Mouse (Mus musculus) heart, adult 2 months (tissue): ENCODE measurements around the gene Nxpe4. TPM values are rescaled to one million over a fixed set of nuclear protein-coding genes. Genes with fewer than 3 reads are reported as not detected.

ENCODE experiments used
- DNase-seq, 2 experiments: peaks; one replicate each; pipeline ENCODE4 v3.0.0; 2021
- H3K27ac ChIP-seq: fragments of 200-600 bp; 2 replicates; pipeline ENCODE4 v1.8.1; 2022
- H3K27me3 ChIP-seq: fragments of 200-500 bp; 2 replicates; pipeline ENCODE4 v1.6.1; 2012; ENCODE audit warnings: mild to moderate bottlenecking, low read length, inconsistent platforms, mixed read lengths; ENCODE audit not compliant: control insufficient read depth, insufficient read depth
- H3K36me3 ChIP-seq: fragments of 200-500 bp; 2 replicates; pipeline ENCODE4 v1.6.1; 2012; ENCODE audit warnings: low read length, inconsistent platforms; ENCODE audit not compliant: control insufficient read depth, insufficient read depth
- H3K4me1 ChIP-seq: fragments of 200-500 bp; 2 replicates; pipeline ENCODE4 v1.6.1; 2011; ENCODE audit warnings: low read length; ENCODE audit not compliant: control insufficient read depth, insufficient read depth
- H3K4me3 ChIP-seq: fragments of 200-600 bp; 2 replicates; pipeline ENCODE4 v1.8.1; 2022
- H3K79me2 ChIP-seq: fragments of 200-500 bp; replicated peaks from 2 replicates; pipeline ENCODE4 v1.6.1; 2012; ENCODE audit warnings: mild to moderate bottlenecking, inconsistent platforms, low read length, moderate library complexity, mixed read lengths; ENCODE audit not compliant: control insufficient read depth, insufficient read depth
- H3K9ac ChIP-seq: fragments of 200-500 bp; 2 replicates; pipeline ENCODE4 v1.6.1; 2012; ENCODE audit warnings: low read depth, mild to moderate bottlenecking, control low read depth, inconsistent platforms, low read length, mixed read lengths
- CTCF ChIP-seq: fragments of 200-600 bp; IDR thresholded peaks from 2 replicates; pipeline ENCODE4 v1.8.1; 2022; ENCODE audit warnings: antibody characterized with exemption, mild to moderate bottlenecking, moderate library complexity
- EP300 ChIP-seq: fragments of 200-500 bp; IDR thresholded peaks from 2 replicates; pipeline ENCODE4 v1.6.1; 2011; ENCODE audit warnings: low read depth, low read length, control low read depth; ENCODE audit not compliant: insufficient read depth
- POLR2A ChIP-seq: fragments of 200-500 bp; IDR thresholded peaks from 2 replicates; pipeline ENCODE4 v1.6.1; 2011; ENCODE audit warnings: mild to moderate bottlenecking, low read depth, low read length, control low read depth; ENCODE audit not compliant: insufficient read depth
- WGBS: fragments of 180-500 bp; shearing (Covaris S2); methylation state at CpG from one replicate; pipeline ENCODE4 v1.1.7; 2018; 5-methylcytosine and 5-hydroxymethylcytosine counted together
- intact Hi-C: fragments of 180-260 bp; cut with DNase I; formaldehyde crosslinking; loops from one replicate; pipeline ENCODE4 v1.15.1; 2025
- polyA plus RNA-seq: library from polyadenylated mRNA; depleted of rRNA; stranded (reverse); fragments of >200 nt; gene quantifications from 2 replicates; pipeline ENCODE4 v1.2.3, GENCODE M21; 2012
- total RNA-seq, 2 experiments: library from RNA; stranded (reverse); gene quantifications; 2 replicates each; pipeline ENCODE4 v1.2.3; 2021

Gene Nxpe4
- total and polyA plus RNA-seq, 3 experiments = 2.9 to 7.8 (median 6.5) TPM

DNA sequence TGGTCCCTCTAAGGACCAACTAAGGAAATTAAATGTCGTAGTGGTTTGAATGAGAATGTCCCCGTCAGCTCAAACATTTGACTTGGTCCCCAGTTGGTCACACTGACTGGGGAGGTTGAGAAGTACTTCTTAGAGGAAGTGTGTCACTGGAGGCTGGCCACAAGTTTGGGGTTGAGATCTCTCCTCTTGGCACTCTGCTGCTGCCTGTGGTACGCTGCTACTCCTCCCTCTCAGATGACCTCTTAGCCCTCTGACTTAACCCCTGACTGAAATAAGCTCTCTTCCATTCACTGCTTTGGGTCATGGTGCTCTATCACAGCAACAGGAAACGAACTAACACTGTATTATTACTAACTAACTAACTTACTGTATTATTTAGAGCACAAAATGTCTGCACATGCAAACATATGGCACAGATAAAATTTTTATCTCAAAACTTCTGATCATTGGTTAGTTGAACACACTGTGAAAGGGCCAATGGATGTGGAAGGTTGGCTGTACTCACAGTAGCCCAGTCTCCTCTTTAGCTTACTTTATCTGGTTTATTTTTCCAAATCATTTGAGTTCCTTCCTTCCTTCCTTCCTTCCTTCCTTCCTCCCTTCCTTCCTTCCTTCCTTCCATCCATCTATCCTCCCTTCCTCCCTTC, 211.5 kb downstream of the Nxpe4 start:
- Histone ChIP-seq H3K27me3 (no peaks in the 10 kb centered on the region), H3K4me3 (no peak overlapping the region), H3K36me3 (no peaks in the 10 kb centered on the region), H3K9ac (no peak overlapping the region), H3K79me2 (no peaks in the 10 kb centered on the region), H3K4me1 (no peaks in the 10 kb centered on the region), H3K27ac (no peak overlapping the region)
- no peak for TF ChIP-seq CTCF
- no peak for TF ChIP-seq POLR2A
- TF ChIP-seq EP300 = no peak
- intact Hi-C loops = no loop called here
- no peak for DNase-seq
- WGBS = 73% methylated on average over 4 of the region's 4 CpGs

DNA sequence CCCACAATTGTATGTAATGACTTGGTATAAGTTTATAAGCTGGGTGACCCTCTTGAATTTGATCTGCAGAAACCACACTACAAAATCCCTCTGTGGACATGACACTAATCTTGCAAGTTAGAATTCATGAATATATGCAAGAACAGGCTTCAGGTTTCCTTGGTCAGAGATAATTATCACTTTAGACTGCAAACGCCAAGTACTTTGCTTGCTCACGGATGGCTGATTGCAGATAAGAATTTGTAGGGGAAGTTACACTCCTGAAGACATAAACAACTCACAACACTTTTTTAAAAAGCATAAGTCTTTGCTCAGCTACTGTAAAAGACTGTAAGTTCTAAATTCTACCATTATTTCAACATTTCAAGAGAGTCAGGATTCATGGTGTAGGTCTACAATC, 212.5 kb downstream of the Nxpe4 start:
- TF ChIP-seq EP300 (no peak), POLR2A (no peak)
- no peak for DNase-seq
- 29% methylated on average over 2 of the region's 2 CpGs for WGBS
- Histone ChIP-seq H3K36me3 (no peaks in the 10 kb centered on the region), H3K27me3 (no peaks in the 10 kb centered on the region), H3K4me3 (no peak overlapping the region), H3K79me2 (no peaks in the 10 kb centered on the region), H3K27ac (no peak overlapping the region), H3K9ac (no peak overlapping the region), H3K4me1 (no peaks in the 10 kb centered on the region)
- intact Hi-C loops = no loop called here

DNA sequence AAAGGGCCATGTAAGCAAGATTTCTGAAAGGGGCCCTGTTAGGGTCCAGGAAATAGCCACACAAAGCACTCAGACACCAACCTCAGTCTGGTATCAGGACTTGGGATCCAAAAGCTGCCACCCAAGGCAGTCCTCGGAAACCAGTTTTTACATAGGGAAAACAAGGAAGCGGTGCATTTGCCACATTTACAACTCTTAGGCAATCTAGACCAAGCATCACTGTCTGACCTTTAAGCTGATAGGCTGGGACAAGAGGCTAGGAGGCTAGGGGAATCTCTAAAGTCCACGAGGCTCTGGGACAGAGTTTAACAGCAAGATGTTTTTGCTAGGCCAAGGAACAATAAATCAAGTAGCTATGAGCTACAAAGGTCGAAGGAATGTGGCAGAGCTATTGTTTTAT, 226.6 kb downstream of the Nxpe4 start:
- intact Hi-C loops = no loop called here
- H3K36me3 ChIP-seq = no peaks in the 10 kb centered on the region
- no peak for DNase-seq
- no peak overlapping the region for H3K27ac ChIP-seq
- H3K79me2 ChIP-seq = no peaks in the 10 kb centered on the region
- H3K9ac ChIP-seq = no peak overlapping the region
- H3K4me3 ChIP-seq = no peak overlapping the region
- TF ChIP-seq CTCF (no peak), EP300 (no peak), POLR2A (no peak)
- 70% methylated on average over 4 of the region's 4 CpGs for WGBS
- H3K27me3 ChIP-seq = no peaks in the 10 kb centered on the region
- no peaks in the 10 kb centered on the region for H3K4me1 ChIP-seq

DNA sequence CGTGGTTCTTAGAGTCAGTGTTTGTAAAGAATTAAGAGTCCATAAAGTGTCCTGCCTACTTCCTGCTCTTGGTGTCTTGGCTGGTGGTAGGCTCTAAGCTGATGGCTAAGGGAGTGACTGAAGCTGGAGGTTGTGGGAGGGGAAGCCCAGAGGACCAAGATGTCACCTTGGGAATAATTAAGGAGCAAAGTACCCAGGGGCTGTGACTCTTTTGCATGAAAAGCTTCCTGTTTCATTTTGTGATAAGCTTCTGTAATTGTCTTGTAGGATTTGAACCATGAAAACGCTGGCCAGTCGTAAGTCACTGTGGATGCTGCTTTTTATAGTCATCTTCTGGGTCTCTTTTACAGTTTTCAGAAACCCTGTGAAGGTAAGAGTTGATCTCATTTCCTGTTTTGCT, 228.2 kb downstream of the Nxpe4 start:
- TF ChIP-seq EP300 (no peak), POLR2A (no peak), CTCF (no peak)
- H3K27ac ChIP-seq = no peak overlapping the region
- H3K4me1 ChIP-seq = no peaks in the 10 kb centered on the region
- no peaks in the 10 kb centered on the region for H3K79me2 ChIP-seq
- H3K36me3 ChIP-seq = no peaks in the 10 kb centered on the region
- no peak for DNase-seq
- H3K27me3 ChIP-seq = no peaks in the 10 kb centered on the region
- intact Hi-C loops = no loop called here
- 21% methylated on average over 3 of the region's 3 CpGs for WGBS
- H3K4me3 ChIP-seq = no peak overlapping the region
- no peak overlapping the region for H3K9ac ChIP-seq

DNA sequence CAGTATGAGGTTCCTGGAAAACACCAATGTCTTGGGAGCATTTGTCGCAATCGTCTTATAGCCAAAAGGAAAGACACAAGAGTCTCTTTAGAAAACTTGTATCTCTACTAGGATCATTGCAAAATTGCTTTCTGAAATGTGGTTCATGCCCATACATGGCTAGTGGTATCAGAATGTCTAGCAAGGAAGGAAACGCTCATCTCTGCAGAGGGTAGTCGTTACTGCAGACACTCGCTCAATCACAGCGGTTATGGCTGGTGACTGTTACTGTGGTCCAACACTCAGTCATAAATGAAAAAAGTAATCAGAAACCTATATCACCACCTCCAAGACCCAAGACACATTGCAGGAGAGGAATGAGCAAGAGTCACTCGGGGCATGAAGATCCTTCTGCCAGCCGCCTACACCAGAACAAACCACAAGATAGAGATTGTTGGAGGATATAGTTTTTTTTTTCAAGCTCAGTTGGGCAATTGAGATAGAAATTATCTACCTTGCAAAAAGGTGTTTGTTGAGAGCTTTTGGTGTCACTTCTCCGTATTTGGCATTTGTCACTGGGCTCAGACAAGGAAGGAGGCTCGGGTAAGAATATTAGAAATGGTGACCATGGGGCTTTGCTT, 241.9 kb downstream of the Nxpe4 start:
- Histone ChIP-seq H3K9ac (no peak overlapping the region), H3K4me3 (no peak overlapping the region), H3K27ac (no peak overlapping the region), H3K79me2 (no peaks in the 10 kb centered on the region), H3K36me3 (no peaks in the 10 kb centered on the region), H3K4me1 (no peaks in the 10 kb centered on the region), H3K27me3 (no peaks in the 10 kb centered on the region; the same call in 1 of the 2 replicates)
- no peak for DNase-seq
- TF ChIP-seq POLR2A (no peak), CTCF (no peak), EP300 (no peak)
- intact Hi-C loops = no loop called here
- 91% methylated on average over 10 of the region's 10 CpGs for WGBS

DNA sequence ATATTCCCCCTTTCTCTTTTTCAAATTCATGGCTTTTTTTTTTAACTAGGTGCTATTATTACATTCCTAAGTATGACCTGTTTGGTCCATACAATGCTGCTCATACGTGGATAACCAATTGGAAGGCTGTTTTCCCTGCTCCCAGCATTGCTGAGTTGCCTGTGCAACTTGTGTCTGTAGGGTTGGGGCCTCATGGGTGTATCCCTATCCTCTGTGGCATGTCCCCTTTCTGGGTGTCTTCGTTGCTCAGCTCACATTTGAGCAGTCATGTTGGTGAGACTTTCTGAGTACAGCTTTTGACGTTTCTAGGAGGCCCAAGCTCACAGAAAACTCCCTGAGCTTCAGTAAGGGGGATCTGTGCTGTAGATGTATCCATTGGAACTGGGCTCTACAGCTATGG, 242.9 kb downstream of the Nxpe4 start:
- Histone ChIP-seq H3K9ac (no peak overlapping the region), H3K4me1 (no peaks in the 10 kb centered on the region), H3K27ac (no peak overlapping the region), H3K36me3 (no peaks in the 10 kb centered on the region), H3K4me3 (no peak overlapping the region), H3K79me2 (no peaks in the 10 kb centered on the region), H3K27me3 (no peaks in the 10 kb centered on the region; the same call in 1 of the 2 replicates)
- intact Hi-C loops = no loop called here
- TF ChIP-seq EP300 = no peak
- no peak for TF ChIP-seq POLR2A
- TF ChIP-seq CTCF = no peak
- no peak for DNase-seq
- WGBS = 60% methylated on average over 3 of the region's 3 CpGs
